Mouse (Mus musculus) thymus, postnatal 14 days (tissue): Measurements from ENCODE around the gene Lca5.

Source experiments
- DNase-seq: peaks from one replicate; pipeline ENCODE4 v3.0.0; 2021

Lca5 gene

GRCm38 (mm10) chr9:83440392-83441357 lies at the start of gene Lca5:
Lca5 (minus strand) TSS chr9:83441127.
- DNase-seq, result peak; percentile 93

- no peak for DNase-seq
These were observed 47.7 kb upstream of the Lca5 start for GRCm38 (mm10) chr9:83488491-83489210.

- no peak for DNase-seq
These were observed 47.0 kb upstream of the Lca5 start for GRCm38 (mm10) chr9:83487771-83488470.

- no peak for DNase-seq
These were observed 45.0 kb upstream of the Lca5 start for GRCm38 (mm10) chr9:83485966-83486365.

GRCm38 (mm10) chr9:83485357-83485756 lies 44.4 kb upstream of the Lca5 start:
- DNase-seq, result no peak

- DNase-seq, result no peak
These were observed 42.5 kb upstream of the Lca5 start for GRCm38 (mm10) chr9:83483419-83483818.

GRCm38 (mm10) chr9:83482176-83482949 lies 41.4 kb upstream of the Lca5 start:
- DNase-seq, result no peak

GRCm38 (mm10) chr9:83469871-83470270 lies 28.9 kb upstream of the Lca5 start:
- no peak for DNase-seq

- peak; percentile 51 for DNase-seq
These were observed 6.8 kb upstream of the Lca5 start for GRCm38 (mm10) chr9:83447771-83448170.

- DNase-seq, result no peak
These were observed 6.2 kb upstream of the Lca5 start for GRCm38 (mm10) chr9:83447176-83447575.

GRCm38 (mm10) chr9:83437621-83438020 lies 3.3 kb downstream of the Lca5 start:
- peak; percentile 61 for DNase-seq

GRCm38 (mm10) chr9:83434489-83434888 lies 6.4 kb downstream of the Lca5 start:
- DNase-seq, result no peak

GRCm38 (mm10) chr9:83433661-83434060 lies 7.3 kb downstream of the Lca5 start:
- DNase-seq, result peak; percentile 73

- DNase-seq, result no peak
These were observed 13.0 kb downstream of the Lca5 start for GRCm38 (mm10) chr9:83427926-83428325.

- DNase-seq, result no peak
These were observed 22.0 kb downstream of the Lca5 start for GRCm38 (mm10) chr9:83418965-83419364.

GRCm38 (mm10) chr9:83413046-83413445 lies 27.9 kb downstream of the Lca5 start:
- no peak for DNase-seq

GRCm38 (mm10) chr9:83405150-83405549 lies 35.8 kb downstream of the Lca5 start:
- DNase-seq, result no peak

GRCm38 (mm10) chr9:83400783-83401182 lies 40.1 kb downstream of the Lca5 start:
- DNase-seq, result no peak

GRCm38 (mm10) chr9:83399414-83399813 lies 41.5 kb downstream of the Lca5 start:
- DNase-seq, result no peak

- DNase-seq, result no peak
These were observed 42.7 kb downstream of the Lca5 start for GRCm38 (mm10) chr9:83398260-83398659.

- no peak for DNase-seq
These were observed 45.5 kb downstream of the Lca5 start for GRCm38 (mm10) chr9:83395456-83395855.

- DNase-seq, result no peak
These were observed 48.9 kb downstream of the Lca5 start for GRCm38 (mm10) chr9:83391996-83392395.
